8 mouse cellular contexts compared by ENCODE assay signal in genomic region chr4:135856223-135857091, GRCm38 (mm10). TPM values are rescaled to one million over a fixed set of nuclear protein-coding genes. Genes with fewer than 3 reads are reported as not detected.
DNase-seq lines count a peak whose midpoint lies in the region; ATAC-seq and TF ChIP-seq lines count a peak whose summit lies in the region.

No protein-coding gene starts in this region.

- H3K36me3 ChIP-seq in G1E (replicated peaks): peaks cover 26% of the 10 kb centered on the region
- H3K36me3 ChIP-seq in forebrain, embryonic 13.5 days (ENCODE audit: poor library complexity, severe bottlenecking): no peaks in the 10 kb centered on the region

- intact Hi-C loops in heart, postnatal 36 days (cut with DNase I): loop anchor here (1.0 kb wide), 1 partner anchor 17 kb away; the partner anchor contains the start of gene Pnrc2

- under 1% methylated on average over 70 of the region's 91 CpGs for WGBS in forebrain, embryonic 13.5 days

- no peak for ATAC-seq in G1E (ENCODE audit: extremely low read depth, insufficient number of reproducible peaks, low FRiP score, poor library complexity, severe bottlenecking)
- ATAC-seq in forebrain, embryonic 13.5 days: peak; percentile 74

- peak overlapping the region; percentile 95 for H3K9ac ChIP-seq in forebrain, embryonic 13.5 days

- peak overlapping the region; percentile 98 for H3K27ac ChIP-seq in brown adipose tissue, adult 24 weeks (replicated peaks; ENCODE audit: low read depth, low read length)
- H3K27ac ChIP-seq in forebrain, embryonic 13.5 days: peak overlapping the region; percentile 99

- DNase-seq in G1E (ENCODE audit: low spot score): peak; percentile 75
- DNase-seq in heart, postnatal 36 days: peak; percentile 63 to 77
- DNase-seq in layer of hippocampus, postnatal 14 days (ENCODE audit: low spot score in 2 of 2): peak; percentile 62 to 70
- DNase-seq in lung, postnatal 25 days (ENCODE audit: low spot score): peak; percentile 54
- peak; percentile 54 for DNase-seq in right cerebral cortex, postnatal 14 days
- DNase-seq in urinary bladder, postnatal 4 days (ENCODE audit: low spot score in 2 of 2): peak; percentile 66 to 75

- H3K4me1 ChIP-seq in G1E (ENCODE audit: insufficient read depth, low read depth, low read length): peaks cover 49% of the 10 kb centered on the region
- H3K4me1 ChIP-seq in brown adipose tissue, adult 24 weeks (ENCODE audit: control insufficient read depth, insufficient read depth, insufficient read length, low read length): peaks cover 7% of the 10 kb centered on the region
- H3K4me1 ChIP-seq in forebrain, embryonic 13.5 days: peaks cover 52% of the 10 kb centered on the region

- peak overlapping the region; percentile 93 for H3K4me3 ChIP-seq in G1E (ENCODE audit: low read depth, low read length)
- H3K4me3 ChIP-seq in brown adipose tissue, adult 24 weeks (ENCODE audit: insufficient read depth, low read depth, low read length): peak overlapping the region; percentile 98
- peak overlapping the region; percentile 74 for H3K4me3 ChIP-seq in forebrain, embryonic 13.5 days

- TF ChIP-seq CTCF in G1E (IDR thresholded peaks at IDR 0.05; ENCODE audit: low read depth, low read length): no peak

- H3K27me3 ChIP-seq in G1E (ENCODE audit: insufficient read depth, low read length): peaks cover 10% of the 10 kb centered on the region
- no peaks in the 10 kb centered on the region for H3K27me3 ChIP-seq in forebrain, embryonic 13.5 days

- H3K4me2 ChIP-seq in forebrain, embryonic 13.5 days: peak overlapping the region; percentile 82

- H3K9me3 ChIP-seq in G1E (replicated peaks): no peaks in the 10 kb centered on the region
- no peaks in the 10 kb centered on the region for H3K9me3 ChIP-seq in forebrain, embryonic 13.5 days (replicated peaks)

RNA-seq across cellular contexts. Expression of gene Srsf10, which starts 0.9 kb away (rescaled TPM):
- total RNA-seq in G1E (2014; fragmentation: Nextera tagmentation): 355 and 418 TPM in 2 replicates
- total RNA-seq in G1E (2017): 223 and 241 TPM in 2 replicates
- 299 and 339 TPM in 2 replicates for polyA plus RNA-seq in G1E (2012)
- 58.3 and 62.6 TPM in 2 replicates for polyA plus RNA-seq in brown adipose tissue, adult 24 weeks (2012; ENCODE audit: insufficient read depth, insufficient read length, missing spikeins)
- 341 and 352 TPM in 2 replicates for polyA plus RNA-seq in forebrain, embryonic 13.5 days (2015; fragmentation: Nextera tagmentation; extraction: Ambion mirVana)
- 10 to 100 TPM; 37.1 to 45.6 TPM for total RNA-seq in heart, postnatal 36 days (2021)
- 10 to 100 TPM; 78.4 to 85.6 TPM for total RNA-seq in layer of hippocampus, postnatal 14 days (2021)

RNA-seq across cellular contexts. Expression of gene Pnrc2, which starts 17.2 kb away (rescaled TPM):
- total RNA-seq in G1E (2014; fragmentation: Nextera tagmentation) (264 and 272 TPM in 2 replicates), G1E (2017) (159 and 197 TPM in 2 replicates)
- polyA plus RNA-seq in G1E (2012): 7.7 and 7.9 TPM in 2 replicates
- 86.4 and 125 TPM in 2 replicates for polyA plus RNA-seq in brown adipose tissue, adult 24 weeks (2012; ENCODE audit: insufficient read depth, insufficient read length, missing spikeins)
- polyA plus RNA-seq in forebrain, embryonic 13.5 days (2015; fragmentation: Nextera tagmentation; extraction: Ambion mirVana): 180 and 185 TPM in 2 replicates
- total RNA-seq in heart, postnatal 36 days (2021): 10 to 100 TPM; 59.2 to 63.5 TPM
- 10 to 100 TPM; 59.5 to 67.2 TPM for total RNA-seq in layer of hippocampus, postnatal 14 days (2021)

RNA-seq across cellular contexts. Expression of gene Cnr2, which starts 38.7 kb away (rescaled TPM):
- total RNA-seq in G1E (2014; fragmentation: Nextera tagmentation) (13.4 and 13.6 TPM in 2 replicates), G1E (2017) (28.2 and 30.6 TPM in 2 replicates)
- polyA plus RNA-seq in G1E (2012): 4.0 and 5.1 TPM in 2 replicates
- polyA plus RNA-seq in brown adipose tissue, adult 24 weeks (2012; ENCODE audit: insufficient read depth, insufficient read length, missing spikeins): 0.55 and 0.58 TPM in 2 replicates
- polyA plus RNA-seq in forebrain, embryonic 13.5 days (2015; fragmentation: Nextera tagmentation; extraction: Ambion mirVana): 0.13 and 0.21 TPM in 2 replicates
- under 1 TPM; 0.49 to 0.50 TPM for total RNA-seq in heart, postnatal 36 days (2021)
- total RNA-seq in layer of hippocampus, postnatal 14 days (2021): under 1 TPM in 1 of 2 experiments, not detected in 1; 0.09 TPM

Comparison
In these comparisons a context has a peak if more than half of its experiments do, and no peak if none do; other contexts are left out.
1. RNA of gene Cnr2, which starts 38.7 kb away (total RNA-seq): 13.4 to 30.6 TPM in G1E; 0.49 to 0.50 TPM in heart, postnatal 36 days and 0.09 TPM in layer of hippocampus, postnatal 14 days; every median in the first group is over 4 times any median in the second.
2. Peak in every context shown above with its lines, with median percentiles within 50 percentile points of each other: DNase-seq and H3K4me3 ChIP-seq.